Mouse (Mus musculus) cerebellum, postnatal 14 days (tissue): ENCODE data around the gene Rpain.

Experiments used
- DNase-seq, 2 experiments: peaks; one replicate each; pipeline ENCODE4 v3.0.0; 2021; ENCODE audit warnings: mixed read lengths in 2 of 2

Rpain gene

DNA sequence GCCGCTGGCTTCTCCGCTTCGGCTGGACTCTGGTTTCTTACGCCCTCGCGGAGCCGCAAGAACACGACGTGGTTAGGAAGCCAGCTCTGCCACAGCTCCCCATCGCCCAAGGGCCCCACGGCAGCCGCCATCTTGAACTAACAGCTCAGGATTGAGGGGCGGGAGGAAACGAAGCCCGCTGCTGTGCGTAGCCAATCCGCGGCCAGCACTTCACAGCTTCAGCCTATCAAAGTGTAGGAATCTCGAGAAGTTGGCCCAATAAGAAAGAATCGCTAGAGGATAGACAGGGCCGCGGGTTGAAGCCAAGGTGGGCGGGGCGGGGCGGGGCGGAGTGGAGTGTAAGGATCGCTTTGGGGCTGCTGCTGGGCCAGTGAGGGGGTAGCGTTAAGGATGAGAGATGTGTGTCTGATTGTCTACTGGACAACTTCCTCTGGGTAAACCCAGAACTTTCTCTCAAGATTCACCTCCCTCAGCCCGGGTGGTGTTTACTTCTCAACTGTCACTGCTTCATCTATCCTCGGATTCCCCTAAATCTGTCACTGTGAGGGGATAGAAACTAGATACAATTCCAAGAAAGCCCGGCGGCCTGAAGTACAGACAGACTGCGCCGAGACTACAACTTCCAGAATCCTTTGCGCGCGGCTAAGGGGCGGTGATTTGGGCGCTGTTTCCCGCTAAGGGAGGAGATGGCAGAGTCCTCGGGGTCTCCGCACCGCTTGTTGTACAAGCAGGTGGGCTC, at the start of gene Rpain, which contains the start of gene Nup88:
Gene Rpain, plus strand, starts transcription at position 393 of the 739 bp plus-strand sequence.
Gene Nup88, minus strand, starts transcription at position 153 of the 739 bp plus-strand sequence.
- peak; percentile 93 to 94 for DNase-seq

DNA sequence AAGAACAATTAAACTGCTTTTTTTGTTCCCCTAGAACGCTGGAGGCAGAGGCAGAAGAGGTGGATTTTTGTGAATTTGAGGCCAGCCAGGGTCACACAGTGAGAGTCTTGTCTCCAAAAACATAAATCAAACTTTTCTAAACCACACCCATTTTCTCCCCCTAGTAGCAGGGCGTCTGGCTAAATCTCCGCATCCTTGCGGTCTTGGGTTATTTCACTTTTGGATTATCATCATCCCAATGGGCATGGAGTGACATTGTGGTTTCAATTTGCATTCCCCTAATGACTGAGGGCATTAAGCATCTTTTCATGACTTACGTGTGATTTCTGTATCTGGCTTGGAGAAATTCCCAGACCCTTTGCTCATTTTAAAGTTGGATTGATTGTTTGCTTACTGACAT, 38.6 kb upstream of the Rpain start:
- no peak for DNase-seq

DNA sequence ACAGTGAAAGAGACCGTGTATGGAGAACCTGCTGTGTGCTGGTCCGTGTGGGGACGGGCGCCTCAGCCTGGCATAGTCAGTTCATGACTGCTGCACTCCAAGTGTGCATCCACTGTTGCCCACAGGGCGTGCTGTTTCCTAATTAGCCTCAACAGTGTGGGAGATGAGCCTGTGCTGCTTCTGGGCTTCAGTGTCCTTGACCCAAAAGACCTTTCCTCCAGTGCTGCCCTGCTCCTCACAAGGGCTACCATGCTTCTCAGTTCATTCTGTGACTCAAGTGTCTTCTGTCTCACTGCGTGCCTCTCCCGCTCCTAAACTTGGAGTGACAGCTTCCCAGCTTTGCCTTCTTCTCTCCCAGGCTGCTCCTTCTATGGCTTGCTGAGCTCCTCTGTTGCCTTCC, 34.7 kb upstream of the Rpain start:
- peak in 1 of 2 experiments; percentile 7 for DNase-seq

DNA sequence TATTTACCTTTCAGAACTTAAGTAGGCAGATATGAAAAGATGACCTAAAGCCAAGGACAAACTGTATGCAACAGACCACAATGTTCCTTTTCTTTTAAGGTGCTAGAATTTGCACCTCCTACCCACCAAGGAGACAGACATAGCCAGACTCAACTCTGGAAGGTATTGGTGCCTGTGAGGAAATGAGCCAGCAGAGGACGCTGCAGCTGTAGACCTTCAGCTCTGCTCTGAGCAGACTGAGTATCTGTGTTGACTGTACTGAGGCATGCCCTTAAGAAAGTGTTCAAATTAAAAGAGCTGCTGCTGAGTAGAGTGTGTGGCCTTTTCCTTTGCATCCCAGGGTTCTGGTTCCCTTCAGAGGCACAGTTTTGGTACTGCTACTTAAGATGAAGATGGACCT, 27.4 kb upstream of the Rpain start:
- DNase-seq = no peak

DNA sequence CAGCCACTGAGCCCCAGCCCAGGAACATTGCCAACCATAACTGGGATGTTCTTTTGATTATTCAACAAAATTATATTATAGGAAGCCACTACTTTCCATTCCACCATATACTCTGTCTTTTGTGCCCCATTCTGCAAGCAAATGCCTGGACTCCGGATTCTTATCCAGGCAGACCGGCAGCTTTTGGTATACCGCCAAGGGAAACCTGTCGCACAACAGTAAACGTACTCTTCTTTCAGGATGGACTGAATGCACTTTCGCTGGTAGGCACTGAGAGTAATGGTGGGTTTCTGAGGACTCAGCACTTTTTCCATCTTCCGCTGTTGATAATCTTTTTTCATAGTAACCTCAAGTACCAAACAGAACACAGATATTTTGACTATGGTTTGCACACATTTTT, 26.4 kb upstream of the Rpain start:
- peak; percentile 23 to 49 for DNase-seq

DNA sequence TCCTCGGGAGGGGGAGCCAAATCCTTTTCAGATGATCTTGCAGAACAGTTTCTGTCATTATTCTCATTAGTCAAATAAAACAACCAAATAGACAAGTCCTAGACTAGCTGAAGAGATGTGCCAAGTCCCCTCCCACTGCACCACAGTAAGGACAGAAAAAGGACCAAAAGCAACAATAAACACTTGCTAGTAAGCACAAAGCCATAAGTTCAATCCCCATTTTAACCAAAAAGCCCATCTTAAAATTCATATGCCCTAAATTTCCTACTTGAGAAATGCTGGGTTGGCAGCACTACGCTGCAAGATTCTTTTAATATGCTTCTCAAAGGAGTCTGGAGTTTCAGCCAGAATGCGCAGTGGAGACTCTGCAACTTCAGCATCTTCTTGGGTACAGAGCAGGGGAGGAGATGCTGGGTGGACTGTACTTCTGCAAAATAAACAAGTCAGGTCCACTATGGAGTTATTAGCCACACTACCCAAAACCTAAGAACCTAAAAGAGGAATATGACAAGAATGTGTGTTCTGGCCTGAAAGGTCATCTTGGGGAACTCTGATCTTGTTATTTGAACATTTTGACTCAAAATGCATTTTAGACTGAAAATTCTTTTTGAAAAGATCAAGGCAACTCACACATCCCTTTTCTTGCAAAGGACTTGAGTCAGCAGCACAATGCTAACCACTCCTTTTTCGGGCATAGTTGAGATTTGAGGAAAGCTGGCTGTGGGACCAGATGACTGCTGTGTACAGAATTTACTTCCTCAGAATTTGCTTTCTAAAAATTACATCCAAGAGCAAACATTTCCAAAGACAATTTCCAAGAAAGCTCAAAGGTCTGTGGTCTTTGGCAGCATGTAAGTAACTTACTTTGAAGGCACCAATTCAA, 24.8 kb upstream of the Rpain start:
- DNase-seq = no peak

DNA sequence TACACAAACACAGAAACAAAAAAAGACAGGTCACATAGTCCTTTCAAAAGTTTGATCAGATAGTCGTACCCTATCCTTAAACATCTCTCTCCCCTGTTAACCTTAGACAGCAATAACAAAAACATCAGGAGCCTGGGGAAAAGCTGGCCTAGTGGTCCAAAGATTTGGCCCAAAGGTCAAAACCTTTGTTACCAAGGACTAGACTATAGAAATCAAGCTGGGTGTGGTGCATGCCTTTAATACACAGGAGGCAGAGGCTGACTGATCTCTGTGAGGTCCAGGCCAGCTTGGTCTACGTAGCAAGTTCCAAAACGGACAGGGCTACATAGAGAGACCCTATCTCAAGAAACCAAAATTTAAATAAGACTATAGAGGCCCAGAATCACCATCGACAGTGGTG, 15.3 kb upstream of the Rpain start:
- DNase-seq = no peak

DNA sequence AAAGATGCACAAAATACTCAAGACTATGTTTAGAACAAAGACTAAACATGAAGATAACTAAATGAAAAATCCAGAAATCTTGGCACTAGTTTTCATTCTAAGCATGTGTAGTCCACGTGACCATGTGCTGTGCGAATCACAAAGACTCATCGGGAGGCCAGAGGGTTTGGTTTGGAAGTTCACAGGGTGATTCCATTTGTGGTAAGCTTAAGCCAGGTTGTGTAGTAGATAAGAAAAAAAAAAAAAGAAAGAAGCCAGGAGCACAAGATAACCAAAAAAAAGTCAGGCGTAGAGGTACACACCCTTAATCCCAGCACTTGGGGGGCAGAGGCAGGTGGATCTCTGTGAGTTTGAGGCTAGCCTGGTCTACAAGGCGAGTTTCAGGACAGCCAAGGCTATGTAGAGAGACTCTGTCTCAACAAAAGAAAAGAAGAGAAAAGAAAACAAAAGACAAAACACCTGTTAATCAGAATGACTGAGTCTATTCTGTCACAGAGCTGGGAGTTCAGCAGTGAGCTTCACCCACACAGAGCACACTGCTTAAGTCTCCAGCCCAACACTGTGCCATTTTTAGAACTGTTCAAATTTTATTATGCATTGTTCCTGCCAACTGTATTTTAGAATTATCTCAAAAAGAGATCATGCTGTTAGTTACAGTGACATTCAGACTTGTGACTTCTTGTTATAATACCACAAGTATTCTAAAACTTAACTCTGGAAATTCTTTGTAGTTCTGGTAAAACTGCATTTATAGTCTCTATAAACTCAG, 9.0 kb upstream of the Rpain start:
- no peak for DNase-seq

DNA sequence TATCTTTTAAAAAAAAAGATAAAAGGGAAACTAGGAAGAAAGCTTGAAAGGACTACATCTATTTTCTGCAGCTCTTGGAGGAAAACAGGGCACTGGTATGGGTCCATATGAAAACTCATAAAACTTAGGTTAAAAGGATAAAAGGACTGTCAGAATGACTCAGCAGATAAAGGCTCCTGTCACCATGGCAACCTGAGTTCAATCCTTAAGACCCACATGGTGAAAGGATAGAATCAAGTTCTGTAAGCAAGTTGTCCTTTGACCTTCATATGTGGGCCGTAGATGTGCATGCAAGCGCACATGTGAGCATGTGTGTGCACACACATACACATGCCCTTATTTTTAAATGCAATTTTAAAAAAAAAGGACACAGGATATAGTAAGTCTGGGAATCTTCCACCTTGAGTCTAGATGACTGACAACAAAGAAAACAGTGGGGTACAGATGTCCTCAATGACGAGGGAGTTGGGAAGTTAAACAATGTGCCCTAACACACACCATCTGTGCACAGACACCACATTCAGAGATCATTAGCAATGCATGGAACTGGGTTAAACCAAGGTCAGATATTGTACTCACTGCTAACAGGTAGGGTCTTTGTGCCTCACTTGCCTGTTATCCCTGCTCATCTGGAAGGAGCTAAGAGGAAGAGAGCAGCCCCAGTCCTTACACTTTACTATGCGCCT, 5.6 kb upstream of the Rpain start:
- no peak for DNase-seq

DNA sequence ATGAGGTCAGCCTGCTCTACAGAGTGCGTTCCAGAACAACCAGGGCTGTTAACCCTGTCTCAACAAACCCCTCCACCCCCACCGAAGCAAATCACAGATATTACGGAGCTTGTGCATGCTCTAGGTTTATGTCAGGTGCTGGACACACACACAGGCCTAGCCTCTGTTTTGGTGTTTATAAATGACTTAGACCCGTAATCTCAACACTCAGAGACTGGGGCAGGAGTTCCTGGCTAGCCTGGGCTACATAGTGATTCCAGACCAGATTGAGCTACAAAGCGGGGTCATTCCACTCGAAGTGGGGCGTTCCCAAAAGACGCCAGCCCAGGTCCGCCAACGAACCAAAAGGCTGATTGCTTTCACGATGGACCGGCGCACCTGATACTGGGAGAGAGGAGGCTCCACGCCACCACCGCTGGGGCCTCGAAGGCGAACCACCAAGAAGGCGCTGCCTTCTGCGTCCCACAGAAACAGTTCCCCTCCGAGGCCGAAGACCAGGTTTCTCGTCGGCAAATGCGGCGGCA, 680 bp upstream of the Rpain start:
- peak in 1 of 2 experiments; percentile 64 for DNase-seq

DNA sequence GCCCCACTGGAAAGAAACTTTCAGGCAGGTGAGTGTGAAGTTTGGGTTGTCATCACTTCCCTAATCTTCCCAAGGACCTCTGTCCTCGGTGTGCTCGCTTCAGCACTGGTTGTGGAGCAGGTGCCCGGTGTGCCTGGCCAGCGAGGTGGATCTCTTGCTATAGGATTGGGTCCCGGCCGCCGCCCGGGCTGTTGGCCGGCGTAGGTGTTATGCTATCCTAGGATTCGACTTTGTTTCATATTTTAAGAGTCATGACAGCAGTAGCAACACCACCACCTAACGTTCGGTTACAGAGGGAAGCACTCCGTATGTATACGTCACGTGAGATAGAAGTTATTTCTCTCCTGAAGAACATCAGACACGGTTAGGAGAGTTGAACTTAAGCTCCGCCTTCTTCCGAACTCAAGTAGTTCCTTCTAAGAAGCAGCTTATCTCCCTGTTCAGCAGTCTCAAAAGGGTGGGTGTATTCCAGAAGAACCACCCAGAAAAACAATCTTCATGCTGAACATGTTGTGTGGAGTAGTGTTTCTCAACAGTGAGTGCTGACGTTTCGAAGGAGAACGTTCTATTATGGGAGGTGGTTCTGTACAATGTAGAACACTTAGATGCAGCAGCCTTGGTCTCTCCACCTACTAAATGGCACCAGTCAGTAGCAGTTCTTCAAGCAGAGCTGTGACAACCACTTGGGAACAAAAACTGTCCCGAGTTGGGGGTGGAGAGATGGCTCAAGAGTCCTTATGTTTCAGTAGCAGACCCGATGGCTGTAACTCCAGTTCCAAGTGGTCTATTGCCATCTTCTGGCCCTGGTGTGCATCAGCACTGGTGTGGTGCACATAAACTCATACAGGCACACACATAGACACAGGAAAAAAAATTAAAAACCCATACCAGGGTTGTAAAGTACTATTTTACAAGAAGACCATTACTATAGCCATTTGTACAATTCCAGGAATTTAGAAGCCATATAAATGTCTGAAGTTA, 837 bp downstream of the Rpain start:
- peak in 1 of 2 experiments; percentile 7 for DNase-seq

DNA sequence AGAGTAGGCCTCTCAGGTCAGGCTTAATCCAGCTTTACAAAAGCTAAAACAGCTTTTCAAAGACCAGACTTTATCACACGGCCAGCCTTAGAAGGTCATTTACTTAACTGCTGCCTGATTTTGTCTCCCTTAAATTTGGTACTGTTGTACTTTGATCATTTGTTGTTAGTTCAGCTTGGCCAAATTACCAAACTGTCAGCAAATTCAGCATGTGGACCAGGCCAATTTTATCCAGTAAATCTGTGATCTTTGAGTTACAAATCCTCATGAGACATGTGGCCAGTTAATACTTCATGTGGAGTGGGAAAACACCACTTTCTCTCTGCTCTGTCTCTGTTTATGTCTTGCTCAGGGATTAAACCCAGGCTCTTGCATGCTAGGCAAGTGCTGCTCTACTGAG, 2.6 kb downstream of the Rpain start:
- no peak for DNase-seq

DNA sequence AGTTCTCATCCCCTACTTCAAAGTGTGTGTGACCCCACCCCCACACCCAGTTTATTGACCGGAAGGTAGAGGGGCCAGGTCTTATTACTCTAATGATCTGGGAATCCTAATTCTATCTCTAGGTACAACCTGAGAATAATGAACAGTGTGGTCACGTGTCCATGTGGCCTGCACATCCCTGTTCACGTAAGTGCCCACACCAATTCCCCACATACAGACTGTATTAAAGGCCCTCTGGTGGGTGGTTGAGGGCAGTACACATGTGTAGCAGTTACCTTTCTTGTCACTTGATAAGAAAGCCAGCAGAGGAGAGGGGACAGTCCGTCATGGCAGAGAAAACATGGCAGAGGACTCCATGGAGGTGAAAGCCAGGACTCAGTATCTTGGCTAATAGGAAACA, 3.9 kb downstream of the Rpain start:
- DNase-seq = peak; percentile 13 to 26

DNA sequence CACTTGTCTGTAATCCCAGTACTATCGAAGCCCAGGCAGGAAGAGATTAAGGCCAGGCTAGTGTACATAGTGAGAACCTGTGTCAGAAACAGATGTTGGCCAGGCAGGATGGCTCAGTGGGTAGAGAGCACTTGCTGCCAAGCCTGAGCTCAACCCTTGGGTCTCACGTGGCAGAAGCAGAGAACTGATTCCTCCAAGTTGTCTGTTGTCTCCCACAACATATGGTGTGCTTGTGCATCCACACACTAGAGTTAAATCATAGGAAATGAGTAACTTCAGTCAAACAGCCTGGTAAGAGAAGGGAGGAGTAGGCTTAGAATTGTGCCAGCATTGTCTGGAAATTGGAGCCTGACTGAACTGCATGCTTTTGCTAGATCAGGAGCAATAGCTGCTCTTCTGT, 5.2 kb downstream of the Rpain start:
- no peak for DNase-seq

DNA sequence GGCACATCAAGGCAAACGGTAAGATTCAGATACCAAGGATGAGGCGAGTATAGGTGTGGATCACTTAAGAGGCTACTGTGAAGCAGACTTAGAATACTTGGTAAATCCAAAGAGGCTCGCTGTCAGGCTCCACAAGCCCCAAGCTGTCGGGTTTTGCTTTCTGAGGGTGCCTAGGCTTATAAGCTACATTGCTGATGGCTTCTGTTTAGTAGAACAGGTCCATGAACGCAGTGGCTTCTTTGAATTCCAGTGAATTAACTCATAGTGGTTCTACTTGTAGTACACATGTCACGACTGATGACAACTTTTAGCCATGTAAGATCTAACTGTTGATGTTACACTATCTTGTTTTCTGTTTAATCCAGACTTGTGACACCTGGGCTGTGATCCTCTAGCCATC, 7.3 kb downstream of the Rpain start:
- DNase-seq = no peak

DNA sequence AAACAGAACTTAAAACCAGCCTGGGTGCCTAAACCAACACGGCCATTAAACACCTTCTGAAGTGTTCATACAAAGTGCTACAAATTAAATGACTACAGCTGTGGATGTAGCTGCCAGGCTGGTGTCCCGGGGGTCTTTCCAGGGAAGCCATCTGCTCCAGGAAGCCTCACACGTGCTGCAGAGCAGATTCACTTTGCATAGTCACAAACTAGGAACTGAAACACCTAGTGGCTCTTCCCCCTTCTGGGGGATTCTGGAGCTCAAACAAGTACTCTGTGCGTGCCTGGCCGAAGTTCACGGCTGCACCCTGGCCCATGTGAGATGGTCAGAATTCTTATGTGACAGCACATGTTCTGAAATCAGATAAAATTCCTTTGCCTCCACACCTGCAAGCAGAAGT, 10.2 kb downstream of the Rpain start:
- no peak for DNase-seq

DNA sequence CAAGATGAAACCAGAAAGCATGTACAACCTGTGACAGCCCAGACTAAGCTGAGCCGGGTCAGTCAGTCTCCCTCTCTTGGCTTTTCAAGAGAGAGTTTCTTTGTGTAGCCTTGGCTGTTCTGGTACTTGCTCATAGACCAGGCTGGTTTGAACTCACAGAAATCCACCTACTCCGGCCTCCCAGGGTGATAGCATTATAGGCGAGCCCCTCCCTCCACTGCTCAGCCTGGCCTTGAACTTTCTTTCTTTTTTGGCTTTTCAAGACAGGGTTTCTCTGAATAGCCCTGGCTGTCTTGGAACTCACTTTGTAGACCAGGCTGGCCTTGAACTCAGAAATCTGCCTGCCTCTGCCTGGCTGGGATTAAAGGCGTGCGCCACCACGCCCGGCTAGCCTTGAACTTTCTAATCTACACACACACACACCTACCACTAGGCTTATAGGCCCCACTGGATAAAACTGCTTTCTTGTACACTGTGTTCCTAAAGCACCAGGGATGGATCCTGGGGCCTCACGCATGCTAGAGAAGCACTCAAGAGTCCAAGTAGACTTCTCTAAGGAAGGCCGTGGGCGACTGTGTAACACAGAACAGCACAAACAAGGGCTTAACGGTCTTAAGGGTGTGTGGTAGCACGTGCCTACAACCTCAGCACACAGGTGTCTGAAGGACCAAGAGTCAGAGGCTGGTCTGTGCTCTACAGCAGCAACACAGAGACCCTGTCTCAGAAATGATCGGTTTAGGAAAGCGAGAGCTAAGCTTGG, 10.9 kb downstream of the Rpain start:
- no peak for DNase-seq

DNA sequence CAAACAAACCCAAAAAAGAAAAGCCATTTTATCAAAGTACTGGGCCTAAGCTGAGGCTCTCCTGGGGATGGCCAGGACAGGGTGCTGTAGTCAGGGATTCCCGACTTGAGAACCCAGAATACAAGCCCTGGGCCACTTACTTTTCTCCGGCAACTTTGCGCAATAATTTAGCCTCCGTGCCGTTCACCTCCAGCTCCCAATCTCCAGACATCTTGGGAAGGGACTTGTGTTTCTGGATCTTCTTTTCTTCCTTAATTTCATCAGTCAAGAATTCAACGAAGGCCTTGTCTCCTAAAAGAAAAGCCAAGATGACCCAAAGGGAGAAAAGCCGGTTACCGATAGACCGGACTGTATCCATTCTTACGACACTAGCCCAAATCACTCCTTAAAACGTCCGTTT, 12.0 kb downstream of the Rpain start:
- DNase-seq = no peak

DNA sequence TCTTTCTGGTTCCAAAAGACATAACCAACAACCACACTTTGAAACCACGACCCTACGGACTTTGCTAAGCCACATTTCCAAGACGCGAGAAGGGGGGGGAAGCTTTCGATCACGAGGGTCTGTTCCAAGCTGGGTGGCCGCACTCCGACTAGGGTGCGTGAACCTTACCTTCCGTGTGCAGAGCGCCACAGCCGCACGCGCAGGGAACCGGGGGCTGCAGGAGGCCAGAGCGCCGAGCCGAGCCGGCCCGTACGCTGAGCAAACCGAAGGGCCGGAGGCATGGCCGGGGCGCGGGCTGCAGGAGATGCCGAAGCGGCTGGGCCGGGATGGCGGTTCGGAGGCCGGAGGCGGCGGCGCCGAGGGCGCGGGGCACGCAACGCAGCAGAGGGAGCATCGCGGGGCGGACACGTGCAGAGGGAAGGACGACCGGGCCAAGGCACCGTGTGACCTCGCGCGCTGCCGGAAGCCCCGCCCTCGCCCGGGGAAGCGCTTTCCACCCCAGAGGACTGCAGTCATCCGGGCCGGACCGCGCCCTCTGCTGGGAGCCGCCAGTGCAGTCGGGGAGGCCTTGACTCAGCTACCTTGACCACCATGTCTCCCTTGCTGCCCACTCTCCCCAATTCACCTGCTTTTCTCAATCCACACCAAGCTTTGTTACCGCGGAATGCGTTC, 12.7 kb downstream of the Rpain start, which contains the start of gene C1qbp:
Gene C1qbp, minus strand, starts transcription at position 470 of the 672 bp plus-strand sequence.
- DNase-seq = peak; percentile 99

DNA sequence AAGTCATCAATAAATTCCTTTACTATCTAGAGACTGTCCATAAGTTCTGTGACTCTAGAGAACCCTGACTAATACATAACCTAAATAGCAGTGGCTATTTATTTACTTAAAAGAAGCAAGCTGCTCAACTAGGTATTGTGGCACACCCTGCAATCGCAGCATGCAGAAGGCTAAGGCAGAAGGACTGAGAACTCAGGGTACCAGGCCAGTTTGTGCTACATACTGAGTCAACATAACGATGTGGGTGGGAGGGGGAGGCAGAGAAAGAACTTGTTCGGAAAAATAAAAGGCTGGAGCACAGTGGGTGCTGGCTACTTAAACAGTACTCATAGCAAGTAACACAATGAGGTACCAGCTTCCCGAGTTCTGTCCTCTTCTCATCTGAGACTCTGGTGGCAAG, 31.2 kb downstream of the Rpain start:
- DNase-seq = no peak
